Mouse (Mus musculus): ENCODE results near the gene Tbc1d12.
A peak's percentile ranks its signal among the peaks of the same experiment; 100 is the strongest.
"Not testable (repeated sequence)": the region's sequence is repeated elsewhere in the genome, so short reads cannot be mapped to it uniquely, and the experiment has no call there.

Tbc1d12 gene

DNA sequence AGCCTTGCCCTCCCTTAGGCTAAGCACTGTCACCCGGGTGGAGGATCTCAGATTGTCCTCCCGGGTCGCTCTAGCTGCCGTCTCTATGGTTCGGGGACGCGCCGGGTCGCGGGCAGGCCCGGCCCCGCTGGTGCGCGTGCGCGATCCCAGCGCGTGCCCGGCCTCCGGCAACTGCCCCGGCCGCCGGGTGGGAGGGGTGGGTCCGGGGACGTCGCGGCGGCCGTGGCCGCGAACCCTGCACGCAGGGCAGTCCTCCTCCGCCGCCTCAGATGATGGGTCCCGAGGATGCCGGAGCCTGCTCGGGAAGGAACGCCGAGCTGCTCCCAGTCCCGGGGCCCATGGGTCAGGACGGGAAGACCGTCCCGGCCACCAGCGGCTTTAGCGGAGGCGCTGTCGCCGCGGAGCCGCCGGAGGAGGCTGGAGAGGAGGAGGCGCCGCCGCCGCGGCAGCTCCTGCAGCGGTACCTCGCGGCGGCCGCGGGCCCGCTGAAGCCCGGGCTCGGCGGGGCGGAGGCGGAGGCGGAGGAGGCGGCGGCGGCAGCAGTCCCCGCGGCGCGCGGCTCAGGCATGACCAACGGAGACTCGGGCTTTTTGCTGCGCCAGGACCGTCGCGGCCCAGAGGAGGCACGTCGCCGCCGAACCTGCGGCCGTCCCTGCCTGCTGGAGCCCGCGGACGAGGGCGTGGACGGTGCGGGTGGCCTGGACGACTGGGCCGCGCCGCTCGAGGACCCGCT lies at the start of gene Tbc1d12:
TSS of gene Tbc1d12 (plus strand) at position 142 of the 733 bp plus-strand sequence.
- peak; percentile 87 for DNase-seq (ENCODE audit: extremely low spot score, low spot score)

DNA sequence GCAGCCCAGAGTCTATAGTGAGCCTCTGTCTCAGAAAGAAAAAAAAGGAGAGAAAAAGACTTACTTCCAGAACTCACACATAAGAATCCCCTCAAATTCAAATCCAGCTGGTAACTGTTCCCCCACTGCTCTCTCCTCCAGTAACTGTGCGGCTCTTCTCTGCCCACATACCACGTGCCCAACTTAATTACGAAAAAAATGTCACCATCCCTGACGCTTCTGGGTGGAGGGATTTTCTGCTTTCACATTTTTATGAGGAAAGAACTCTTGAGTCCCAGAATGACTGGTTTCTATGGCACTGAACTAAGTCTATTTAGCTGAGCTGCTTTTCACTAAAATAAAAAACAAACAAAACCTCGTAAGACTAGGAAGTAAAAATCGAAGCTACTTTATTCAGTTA lies 48.6 kb upstream of the Tbc1d12 start:
- no peak for DNase-seq (ENCODE audit: extremely low spot score, low spot score)

DNA sequence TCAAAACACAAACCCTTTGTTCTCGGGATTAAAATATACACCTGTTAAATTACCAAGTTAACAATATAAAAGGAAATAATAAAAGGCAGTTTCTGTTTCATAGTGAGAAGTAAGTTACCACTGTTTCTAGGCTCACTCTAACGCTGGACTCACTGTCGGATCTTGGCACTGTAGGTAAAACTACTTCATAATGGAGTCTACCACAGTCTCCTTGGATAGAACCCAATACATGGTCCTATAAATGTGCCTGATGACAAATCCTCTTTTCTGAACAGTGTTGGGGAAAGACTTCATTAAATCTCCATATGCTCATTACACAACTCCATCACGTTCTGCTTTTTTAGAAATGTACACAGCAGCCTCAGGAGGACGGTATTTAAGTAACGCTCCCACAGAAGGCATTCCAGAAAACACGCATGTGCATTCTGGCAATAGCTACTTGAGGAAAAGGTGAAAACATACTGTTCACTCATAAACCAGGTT lies 42.8 kb upstream of the Tbc1d12 start:
- no peak for DNase-seq (ENCODE audit: extremely low spot score, low spot score)

DNA sequence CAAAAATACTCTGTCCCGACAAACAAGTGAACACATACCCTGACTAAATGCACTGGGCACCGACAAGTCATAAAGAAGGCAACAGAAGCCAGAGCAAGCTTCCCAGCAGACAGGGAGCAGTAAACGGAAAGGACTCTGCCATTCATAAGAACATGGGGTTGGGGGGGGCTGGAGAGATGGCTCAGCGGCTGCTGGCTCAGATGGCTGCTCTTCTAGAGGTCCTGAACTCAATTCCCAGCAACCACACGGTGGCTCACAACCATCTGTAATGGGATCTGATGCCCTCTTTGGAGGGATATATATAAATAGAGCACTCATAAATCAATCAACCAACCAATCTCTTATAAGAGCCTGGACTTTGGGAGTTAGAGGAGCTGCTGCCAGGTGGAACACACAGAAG lies 39.8 kb upstream of the Tbc1d12 start:
- no peak for DNase-seq (ENCODE audit: extremely low spot score, low spot score)

DNA sequence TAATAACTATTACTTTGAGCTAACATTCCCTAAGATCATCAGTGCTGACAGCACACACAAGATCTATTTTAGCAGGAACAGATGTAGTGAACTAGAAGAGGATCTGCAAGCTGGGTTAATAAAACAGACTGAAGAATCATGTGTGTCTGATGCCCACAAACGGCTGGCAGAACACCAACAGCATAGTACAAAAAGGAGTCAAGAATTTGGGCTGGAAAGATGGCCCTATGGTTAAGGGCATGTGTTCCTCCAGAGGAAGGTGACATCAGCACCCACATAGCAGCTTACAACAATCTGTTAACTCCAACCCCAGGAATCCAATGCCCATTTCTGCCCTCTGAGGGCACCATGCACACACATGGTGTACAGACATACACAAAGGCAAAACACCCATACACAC lies 38.1 kb upstream of the Tbc1d12 start:
- no peak for DNase-seq (ENCODE audit: extremely low spot score, low spot score)

DNA sequence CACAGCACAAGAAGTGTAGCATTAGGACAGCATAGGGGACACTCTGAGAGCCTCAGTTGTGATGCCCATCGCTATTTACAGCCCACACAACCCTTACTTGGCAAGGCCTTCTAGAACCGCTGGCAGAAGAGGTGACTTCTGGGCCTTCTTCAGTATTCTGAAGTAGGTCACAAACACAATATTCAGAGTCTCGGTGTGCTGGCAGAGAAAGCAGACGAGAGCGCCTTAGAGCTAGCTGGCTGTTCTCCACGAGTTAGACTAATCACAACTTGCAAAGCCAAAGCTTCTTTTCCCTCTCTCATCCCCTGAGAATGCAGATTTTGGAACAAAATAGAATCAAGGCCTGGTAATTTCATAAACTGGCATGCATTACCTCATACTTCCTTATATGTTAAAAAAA lies 37.6 kb upstream of the Tbc1d12 start:
- DNase-seq (ENCODE audit: extremely low spot score, low spot score), result no peak

DNA sequence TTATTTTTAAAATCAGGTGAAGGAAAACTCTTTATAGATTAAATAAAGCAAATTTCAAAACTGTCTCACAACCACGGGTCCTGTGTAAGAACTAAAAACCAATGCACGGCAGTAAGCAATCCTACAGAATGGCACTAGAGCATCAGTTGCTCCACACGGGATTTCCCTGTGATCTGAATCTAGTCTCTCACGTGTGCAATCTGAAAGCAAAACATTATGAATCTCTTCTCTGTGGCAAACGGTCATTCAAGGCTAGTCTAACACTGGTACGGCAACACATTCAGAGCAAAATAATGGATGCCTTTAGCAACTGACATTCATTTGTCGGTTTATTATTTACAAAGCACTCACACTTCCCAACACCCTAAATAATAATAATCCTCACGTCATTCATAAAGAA lies 18.2 kb upstream of the Tbc1d12 start:
- DNase-seq (ENCODE audit: extremely low spot score, low spot score), result no peak

DNA sequence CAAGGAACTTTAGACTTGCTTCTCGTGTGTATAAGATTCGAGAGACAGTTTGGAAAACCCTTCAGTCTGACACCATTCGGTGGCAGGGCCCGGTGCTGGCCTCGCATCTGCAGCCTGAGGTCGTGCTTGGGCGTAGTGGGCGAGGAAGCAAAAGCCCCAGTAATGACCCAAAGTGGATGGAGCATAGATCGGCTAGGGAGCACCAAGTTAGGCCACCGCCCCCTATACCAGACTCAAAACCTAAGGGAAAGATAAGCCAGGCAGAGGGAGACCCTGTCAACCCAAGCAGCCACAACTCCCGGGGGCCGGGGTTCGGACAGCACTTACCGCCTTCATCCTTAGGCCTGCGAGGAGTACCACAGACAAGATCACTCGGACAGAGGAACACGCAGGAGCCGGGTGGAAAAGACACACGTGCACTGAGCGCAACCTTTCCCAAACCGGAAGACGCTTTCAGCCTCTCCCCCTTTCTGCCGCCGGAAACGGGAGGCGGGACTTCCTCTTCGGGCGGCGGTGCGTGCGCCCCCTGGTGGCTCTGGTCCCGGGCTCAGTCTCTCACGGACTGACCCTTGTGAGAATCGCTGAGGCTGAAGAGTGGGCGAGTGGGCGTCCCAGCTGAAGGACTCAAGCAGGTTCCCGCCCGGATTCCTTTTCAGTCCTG lies 17.5 kb upstream of the Tbc1d12 start, which contains the start of gene Noc3l:
TSS of gene Noc3l (minus strand) at position 472 of the 661 bp plus-strand sequence.
- DNase-seq (ENCODE audit: extremely low spot score, low spot score), result peak; percentile 98

DNA sequence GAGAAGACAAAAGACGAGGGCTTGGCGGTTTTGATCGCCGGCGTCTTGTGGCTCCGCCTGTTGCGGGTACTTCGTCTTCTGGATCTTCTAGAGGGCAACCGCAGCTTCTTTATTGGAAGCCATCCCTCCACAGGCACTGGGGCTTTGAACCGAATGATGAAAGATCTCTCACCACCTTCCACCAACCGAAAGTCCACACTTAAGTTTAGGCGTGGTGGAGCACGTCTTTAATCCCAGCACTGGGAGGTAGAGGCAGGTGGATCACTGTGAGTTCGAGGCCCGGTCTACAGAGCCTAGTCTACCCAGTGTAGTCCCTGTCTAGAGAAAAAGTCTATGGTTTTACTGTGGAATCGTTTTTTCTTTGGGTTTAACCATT lies 17.0 kb upstream of the Tbc1d12 start:
- no peak for DNase-seq (ENCODE audit: extremely low spot score, low spot score)

DNA sequence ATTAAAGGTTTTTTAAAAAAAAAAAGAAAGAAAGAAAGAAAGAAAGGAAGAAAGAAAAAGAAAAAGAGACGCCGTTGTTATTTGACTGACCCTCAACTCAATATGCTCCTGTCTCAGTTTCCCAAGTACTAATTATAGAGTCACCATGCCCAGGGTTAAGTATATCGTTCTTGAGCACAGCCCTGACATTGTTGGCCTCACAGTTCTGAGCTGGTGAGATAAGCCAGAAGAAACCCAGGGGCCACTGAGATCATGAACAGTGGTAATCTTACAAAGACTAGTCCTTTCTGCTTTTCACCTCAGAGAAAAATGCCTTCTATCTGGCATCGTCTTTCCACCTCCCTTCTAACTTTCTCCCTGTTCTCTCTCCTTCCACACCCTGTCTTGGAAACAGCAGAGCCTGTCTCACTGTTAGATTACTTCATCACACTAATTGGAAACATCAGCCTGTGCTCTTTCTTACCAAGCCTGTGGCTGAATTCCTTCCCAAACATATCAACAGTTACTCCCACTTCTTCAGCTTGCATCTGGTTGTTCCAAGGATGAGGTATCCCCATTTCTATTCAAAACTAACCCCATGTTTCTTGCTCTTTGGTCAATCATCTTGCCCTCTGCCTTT lies 16.1 kb upstream of the Tbc1d12 start:
- DNase-seq (ENCODE audit: extremely low spot score, low spot score), result no peak

DNA sequence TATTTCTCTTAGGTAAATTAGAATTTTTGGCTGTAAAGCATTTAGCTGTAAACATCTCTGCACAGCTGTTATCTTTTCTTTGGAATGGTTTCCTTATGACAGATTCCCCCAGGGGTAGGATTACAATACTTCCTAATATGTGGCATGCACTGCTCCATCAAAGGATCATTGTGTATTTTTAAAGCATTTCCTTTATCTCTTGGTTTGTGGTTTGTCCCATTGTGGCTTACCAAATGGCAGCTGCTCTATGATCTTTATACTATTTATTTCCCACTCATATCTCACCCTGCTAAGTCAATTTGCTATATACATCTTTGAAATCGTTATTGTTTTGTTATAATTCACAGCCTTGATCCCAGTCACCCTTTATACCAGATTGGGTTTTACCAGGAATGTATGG lies 3.2 kb upstream of the Tbc1d12 start:
- DNase-seq (ENCODE audit: extremely low spot score, low spot score), result no peak

DNA sequence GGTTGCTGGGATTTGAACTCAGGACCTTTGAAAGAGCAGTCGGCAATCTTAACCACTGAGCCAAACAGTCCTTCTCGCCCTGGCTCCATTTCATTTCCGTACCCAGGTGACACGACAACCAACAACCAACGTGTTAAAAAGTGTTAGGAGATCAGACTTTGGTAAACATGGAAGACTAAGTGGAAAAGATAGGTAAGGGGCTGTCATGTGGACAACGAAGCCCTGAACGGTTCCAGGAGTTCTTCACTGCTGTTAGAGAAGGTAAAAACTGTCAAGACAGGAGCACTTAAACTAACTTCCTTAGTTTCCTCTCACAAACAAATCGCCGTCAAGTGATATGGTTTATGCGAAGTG lies 318 bp upstream of the Tbc1d12 start:
- no peak for DNase-seq (ENCODE audit: extremely low spot score, low spot score)

DNA sequence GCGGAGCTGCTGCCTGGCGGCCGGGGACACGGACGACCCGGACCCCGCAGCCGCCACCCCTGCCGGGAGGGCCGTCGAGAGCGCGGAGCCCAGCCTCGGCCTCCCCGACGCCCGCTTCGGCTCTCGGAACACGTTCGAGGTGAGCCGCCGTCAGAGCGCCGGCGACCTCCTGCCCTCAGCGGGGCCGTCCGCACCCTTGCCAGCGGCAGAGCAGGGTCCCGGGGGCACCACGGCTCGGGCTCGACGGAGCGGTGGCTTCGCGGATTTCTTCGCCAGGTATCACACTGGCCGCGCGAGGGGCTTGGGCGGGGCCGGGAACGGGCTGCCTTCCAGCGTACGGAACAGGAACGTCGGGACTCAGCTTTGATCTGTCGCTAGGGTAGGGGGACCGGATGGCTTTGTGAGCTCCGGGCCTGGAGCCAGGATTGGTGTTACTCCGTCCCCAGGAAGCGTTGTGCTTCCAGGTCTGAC lies 827 bp downstream of the Tbc1d12 start:
- DNase-seq (ENCODE audit: extremely low spot score, low spot score), result no peak

DNA sequence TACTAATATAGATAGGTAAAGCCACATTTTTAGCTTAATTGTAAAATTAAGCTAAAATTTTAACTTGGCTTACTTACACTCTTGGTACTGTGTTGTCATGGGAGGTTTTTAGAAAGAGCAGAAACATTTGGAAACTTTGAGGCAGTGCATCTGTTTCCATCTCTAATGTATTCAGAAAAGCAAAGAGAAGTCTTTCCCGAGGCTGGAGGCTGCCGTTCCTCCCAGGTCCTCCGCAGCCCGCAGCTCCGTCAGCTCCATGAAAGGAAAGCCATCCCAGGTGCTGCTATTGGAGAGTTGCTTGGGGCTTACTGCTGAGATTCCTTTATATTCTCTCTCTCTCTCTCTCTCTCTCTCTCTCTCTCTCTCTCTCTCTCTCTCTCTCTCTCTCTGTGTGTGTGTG lies 8.4 kb downstream of the Tbc1d12 start:
- no peak for DNase-seq (ENCODE audit: extremely low spot score, low spot score)

DNA sequence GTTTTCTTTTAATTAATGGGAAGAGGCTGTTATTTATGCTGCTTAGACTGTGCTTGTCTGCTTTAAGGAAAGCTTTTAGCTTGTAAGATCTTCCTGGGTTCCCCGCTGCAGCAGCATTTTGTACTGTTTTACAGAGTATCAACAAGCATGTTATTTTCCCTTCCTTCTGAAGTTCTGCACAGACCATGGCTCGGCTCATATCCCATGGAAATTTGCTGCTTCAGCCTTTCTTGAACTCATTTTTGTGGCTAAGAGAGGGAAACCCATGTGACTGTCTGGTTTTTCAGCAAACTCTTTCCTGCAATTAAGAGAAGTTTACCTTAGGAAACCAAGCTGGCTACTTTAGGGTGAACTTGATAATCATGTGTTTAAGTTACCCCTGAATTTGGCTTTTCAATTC lies 10.0 kb downstream of the Tbc1d12 start:
- DNase-seq (ENCODE audit: extremely low spot score, low spot score), result no peak

DNA sequence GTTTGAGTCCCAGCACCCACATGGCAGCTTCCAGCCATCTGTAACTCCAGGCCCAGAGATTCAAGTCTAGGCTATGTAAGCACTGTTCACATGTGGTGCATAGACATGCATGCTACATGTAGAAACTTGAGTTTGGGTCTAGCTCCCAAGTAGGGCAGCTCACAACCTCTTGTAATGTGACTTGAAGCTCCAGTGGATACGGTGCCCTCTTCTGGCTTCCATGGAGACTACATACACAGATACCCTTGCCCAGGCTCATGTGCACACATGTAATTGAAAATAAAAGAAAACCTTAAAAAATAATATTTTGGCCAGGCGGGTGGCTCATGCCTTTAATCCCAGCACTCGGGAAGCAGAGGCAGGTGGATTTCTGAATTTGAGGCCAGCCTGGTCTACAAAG lies 21.8 kb downstream of the Tbc1d12 start:
- no peak for DNase-seq (ENCODE audit: extremely low spot score, low spot score)

DNA sequence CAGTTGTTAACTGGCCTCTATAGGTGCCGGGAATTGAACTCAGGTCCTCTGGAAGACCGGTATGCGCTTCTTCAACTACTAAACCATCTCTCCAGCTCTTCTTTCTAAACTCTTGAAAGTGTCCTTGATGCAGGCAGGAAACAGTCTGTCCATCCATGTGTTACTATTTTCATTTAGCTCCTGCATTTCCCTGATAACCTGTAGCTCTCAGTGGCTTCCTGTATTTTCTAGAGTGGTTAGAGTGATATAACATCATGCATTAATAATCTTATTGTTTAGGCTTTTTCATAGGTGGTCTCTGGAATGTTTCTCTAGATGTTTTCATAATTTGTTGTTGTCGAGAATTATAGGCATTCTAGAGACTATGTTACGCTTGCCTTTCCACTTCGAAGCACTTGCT lies 26.1 kb downstream of the Tbc1d12 start:
- no peak for DNase-seq (ENCODE audit: extremely low spot score, low spot score)

DNA sequence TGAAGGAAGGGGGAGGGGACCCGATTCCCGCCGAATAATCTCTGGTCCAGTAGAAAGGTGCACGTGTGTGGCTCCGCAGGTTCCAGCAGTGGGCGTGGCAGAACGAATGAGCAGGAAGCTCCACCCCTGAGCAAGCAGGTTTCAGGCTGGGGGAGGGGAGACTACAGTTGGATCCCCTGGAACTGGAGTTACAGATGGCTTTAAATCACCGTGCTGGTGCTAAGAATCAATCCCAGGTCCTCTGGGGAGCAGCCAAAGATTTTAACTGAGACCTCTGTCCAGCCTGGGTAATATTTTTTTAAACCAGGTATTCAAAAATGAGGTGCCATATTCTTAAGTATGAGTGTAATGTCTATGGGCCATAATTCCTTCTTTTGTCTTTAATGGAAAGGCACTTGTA lies 38.4 kb downstream of the Tbc1d12 start:
- DNase-seq (ENCODE audit: extremely low spot score, low spot score), result not testable (repeated sequence)

DNA sequence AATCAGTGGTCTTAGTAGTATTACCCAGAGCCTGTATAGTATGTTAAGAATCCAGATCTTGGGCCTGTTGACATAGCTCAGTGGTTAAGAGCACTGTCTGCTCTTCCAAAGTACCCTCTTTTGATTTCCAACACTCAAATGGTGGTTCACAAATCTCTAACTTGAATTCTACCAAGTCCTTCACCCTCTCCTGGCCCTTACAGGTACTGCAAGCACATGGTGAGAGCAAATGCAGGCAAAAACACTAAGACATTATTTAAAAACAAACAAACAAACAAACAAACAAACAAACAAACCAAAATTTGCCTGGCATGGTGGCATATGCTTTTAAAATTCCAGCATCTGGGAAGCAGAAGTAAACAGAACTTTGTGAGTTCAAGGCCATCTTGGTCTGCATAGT lies 43.9 kb downstream of the Tbc1d12 start:
- DNase-seq (ENCODE audit: extremely low spot score, low spot score), result no peak

DNA sequence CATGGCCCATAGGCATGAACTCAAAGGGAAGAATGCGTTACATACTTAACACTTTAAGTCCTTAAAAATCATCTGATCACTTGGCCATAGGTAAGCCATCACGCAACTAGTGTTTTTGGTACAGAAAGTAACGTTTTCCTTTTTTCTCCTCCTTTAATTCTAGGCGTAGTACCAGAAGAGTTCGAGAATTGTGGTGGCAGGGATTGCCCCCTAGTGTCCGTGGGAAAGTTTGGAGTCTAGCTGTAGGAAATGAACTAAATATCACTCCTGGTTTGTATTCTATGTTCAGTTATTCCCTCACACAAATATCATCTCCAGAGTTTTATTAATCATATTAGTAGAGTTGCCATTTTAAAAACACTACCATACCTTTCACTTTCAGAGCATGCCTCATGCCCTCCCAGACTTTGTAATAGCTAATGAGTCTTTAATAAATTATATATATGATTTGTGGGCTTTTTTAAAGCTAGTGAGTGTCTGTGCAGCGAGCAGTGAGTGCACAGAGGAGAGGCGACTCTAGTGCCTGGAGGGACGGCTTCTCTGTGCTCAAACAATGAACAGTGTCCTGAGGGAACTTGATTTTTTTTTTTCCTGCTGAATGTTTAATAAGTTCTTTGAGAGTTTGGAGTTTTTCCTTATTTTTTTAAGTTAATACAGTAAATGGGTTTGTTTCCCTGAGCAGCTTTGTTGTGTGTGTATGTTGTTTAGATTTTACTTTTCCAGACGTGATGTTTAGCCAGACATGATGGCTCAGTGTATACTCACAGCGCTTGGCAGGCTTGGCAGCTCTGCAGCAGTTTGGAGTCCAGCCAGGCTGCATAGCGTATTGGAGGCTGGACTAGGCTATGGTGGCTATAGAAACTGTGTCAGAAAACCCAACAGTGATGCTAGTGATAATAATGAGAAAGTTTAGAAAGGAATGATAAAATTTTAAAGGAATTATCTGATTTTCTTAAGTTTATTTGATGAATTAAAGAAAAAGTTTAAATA lies 65.1 kb downstream of the Tbc1d12 start:
- no peak for DNase-seq (ENCODE audit: extremely low spot score, low spot score)

DNA sequence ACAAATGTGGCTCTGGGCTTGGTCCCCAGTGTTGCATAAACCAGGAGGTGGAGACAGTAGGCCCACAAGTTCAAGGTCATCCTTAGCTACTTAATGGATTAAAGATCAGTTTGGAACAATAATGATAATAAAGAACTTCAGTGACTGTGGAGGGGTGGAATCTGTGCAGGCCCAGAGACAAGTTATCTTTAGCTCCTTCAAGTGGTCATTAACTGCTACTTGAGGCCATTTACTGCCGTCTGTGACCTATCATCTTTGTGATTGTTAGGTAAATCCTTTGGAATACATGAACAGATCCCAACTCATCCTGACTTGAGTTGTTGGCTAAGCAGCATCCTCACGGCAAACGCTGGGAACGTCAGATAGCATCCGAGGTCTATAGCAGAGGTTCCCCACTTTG lies 66.1 kb downstream of the Tbc1d12 start:
- DNase-seq (ENCODE audit: extremely low spot score, low spot score), result no peak

Data from neural tube, embryonic 10.5 days (tissue).